Mouse (Mus musculus): Measurements from ENCODE around the gene Gm7714. TPM values are rescaled to one million over a fixed set of nuclear protein-coding genes. Genes with fewer than 3 reads are reported as not detected.
"Not testable (repeated sequence)": the region's sequence is repeated elsewhere in the genome, so short reads cannot be mapped to it uniquely, and the experiment has no call there.

The Gm7714 gene
- polyA plus RNA-seq (2015; fragmentation: Nextera tagmentation; extraction: Ambion mirVana): not detected in 2 replicates

- no peaks in the 10 kb centered on the region for H3K4me1 ChIP-seq (ENCODE audit: insufficient read depth)
- 59% methylated on average over 1 of the region's 1 CpGs for WGBS (ENCODE audit: insufficient replicate concordance)
- ATAC-seq: no peak
- H3K4me2 ChIP-seq (ENCODE audit: low read depth, low read length): no peak within 1 kb of the TSS
- H3K9me3 ChIP-seq (ENCODE audit: low read length): no peaks in the 10 kb centered on the region
- H3K4me3 ChIP-seq (ENCODE audit: low read depth, low read length): no peak within 1 kb of the TSS
- no peaks in the 10 kb centered on the region for H3K36me3 ChIP-seq (replicated peaks; ENCODE audit: insufficient read depth, low read length)
- no peaks in the 10 kb centered on the region for H3K27me3 ChIP-seq (ENCODE audit: insufficient read depth, low read length)
- H3K9ac ChIP-seq (replicated peaks): no peak within 1 kb of the TSS
- no peak for DNase-seq
- TF ChIP-seq CTCF (IDR thresholded peaks at IDR 0.05; ENCODE audit: low read depth): no peak
- TF ChIP-seq EP300 (IDR thresholded peaks at IDR 0.05; ENCODE audit: low read depth): no peak
- H3K27ac ChIP-seq (ENCODE audit: low read depth): no peak within 1 kb of the TSS
These were observed at the start of gene Gm7714 for GRCm38 (mm10) chr5:88268619-88269018. Gm7714 (plus strand) TSS chr5:88268919.

- 63% methylated on average over 1 of the region's 1 CpGs for WGBS (ENCODE audit: insufficient replicate concordance)
- Histone ChIP-seq H3K4me1 (ENCODE audit: insufficient read depth) (no peaks in the 10 kb centered on the region), H3K27ac (ENCODE audit: low read depth) (no peak overlapping the region), H3K36me3 (replicated peaks; ENCODE audit: insufficient read depth, low read length) (no peaks in the 10 kb centered on the region), H3K9me3 (ENCODE audit: low read length) (no peaks in the 10 kb centered on the region), H3K27me3 (ENCODE audit: insufficient read depth, low read length) (no peaks in the 10 kb centered on the region), H3K4me2 (ENCODE audit: low read depth, low read length) (no peak overlapping the region), H3K4me3 (ENCODE audit: low read depth, low read length) (no peak overlapping the region), H3K9ac (replicated peaks) (no peak overlapping the region)
- ATAC-seq (no peak), DNase-seq (no peak)
- TF ChIP-seq CTCF (IDR thresholded peaks at IDR 0.05; ENCODE audit: low read depth): no peak
These were observed 12.2 kb upstream of the Gm7714 start for GRCm38 (mm10) chr5:88256475-88256874.

- not testable (repeated sequence) for H3K9me3 ChIP-seq (ENCODE audit: low read length); DNase-seq
- WGBS (ENCODE audit: insufficient replicate concordance): 60% methylated on average over 3 of the region's 3 CpGs
These were observed 42.6 kb downstream of the Gm7714 start for GRCm38 (mm10) chr5:88311307-88311706.

GRCm38 (mm10) chr5:88317012-88317411 lies 48.3 kb downstream of the Gm7714 start, which contains the start of gene Prol1:
Prol1 (plus strand) TSS chr5:88317312.
- H3K9ac ChIP-seq (replicated peaks): no peak within 1 kb of the TSS
- H3K27ac ChIP-seq (ENCODE audit: low read depth): no peak within 1 kb of the TSS
- H3K4me1 ChIP-seq (ENCODE audit: insufficient read depth): no peaks in the 10 kb centered on the region
- H3K36me3 ChIP-seq (replicated peaks; ENCODE audit: insufficient read depth, low read length): no peaks in the 10 kb centered on the region
- DNase-seq (no peak), ATAC-seq (no peak)
- 85% methylated on average over 1 of the region's 1 CpGs for WGBS (ENCODE audit: insufficient replicate concordance)
- no peaks in the 10 kb centered on the region for H3K27me3 ChIP-seq (ENCODE audit: insufficient read depth, low read length)
- H3K4me2 ChIP-seq (ENCODE audit: low read depth, low read length): no peak within 1 kb of the TSS
- H3K4me3 ChIP-seq (ENCODE audit: low read depth, low read length): no peak within 1 kb of the TSS
- H3K9me3 ChIP-seq (ENCODE audit: low read length): no peaks in the 10 kb centered on the region
- no peak for TF ChIP-seq EP300 (IDR thresholded peaks at IDR 0.05; ENCODE audit: low read depth)
- no peak for TF ChIP-seq CTCF (IDR thresholded peaks at IDR 0.05; ENCODE audit: low read depth)

More at GRCm38 (mm10) chr5:88311307-88311706, 42.6 kb downstream of the Gm7714 start:
- not testable (repeated sequence) for H3K27me3 ChIP-seq (ENCODE audit: insufficient read depth, low read length); H3K27ac ChIP-seq (ENCODE audit: low read depth); H3K9ac ChIP-seq (replicated peaks); H3K4me2 ChIP-seq (ENCODE audit: low read depth, low read length); ATAC-seq; H3K4me1 ChIP-seq (ENCODE audit: insufficient read depth); H3K4me3 ChIP-seq (ENCODE audit: low read depth, low read length); H3K36me3 ChIP-seq (replicated peaks; ENCODE audit: insufficient read depth, low read length)

Other genes starting within 250 kb of the Gm7714 start
- gene Smr2, start 182.4 kb upstream of the Gm7714 start, polyA plus RNA-seq (2015; fragmentation: Nextera tagmentation; extraction: Ambion mirVana): not detected in 2 replicates
- gene Gm11116, start 157.4 kb upstream of the Gm7714 start, polyA plus RNA-seq (2015; fragmentation: Nextera tagmentation; extraction: Ambion mirVana): not detected in 2 replicates
- gene Gm11115, start 114.8 kb upstream of the Gm7714 start, polyA plus RNA-seq (2015; fragmentation: Nextera tagmentation; extraction: Ambion mirVana): not detected in 2 replicates
- gene Prol1, start 48.4 kb downstream of the Gm7714 start, polyA plus RNA-seq (2015; fragmentation: Nextera tagmentation; extraction: Ambion mirVana): not detected in 2 replicates
- gene Amtn, start 107.2 kb downstream of the Gm7714 start, polyA plus RNA-seq (2015; fragmentation: Nextera tagmentation; extraction: Ambion mirVana): not detected in 2 replicates
- not detected in 2 replicates for gene Ambn, start 187.1 kb downstream of the Gm7714 start, polyA plus RNA-seq (2015; fragmentation: Nextera tagmentation; extraction: Ambion mirVana)
- gene Enam, start 219.1 kb downstream of the Gm7714 start, polyA plus RNA-seq (2015; fragmentation: Nextera tagmentation; extraction: Ambion mirVana): not detected in 2 replicates